Mouse (Mus musculus) left cerebral cortex, adult 8-10 months (tissue): Measurements from ENCODE around the gene Plekhh1. TPM values are rescaled to one million over a fixed set of nuclear protein-coding genes. Genes with fewer than 3 reads are reported as not detected.
A peak's percentile ranks its signal among the peaks of the same experiment; 100 is the strongest.
"Not testable (repeated sequence)": the region's sequence is repeated elsewhere in the genome, so short reads cannot be mapped to it uniquely, and the experiment has no call there.

Source experiments
- DNase-seq, 2 experiments: peaks; one replicate each; pipeline ENCODE4 v3.0.0; 2022; ENCODE audit warnings: low spot score in 2 of 2
- total RNA-seq, 4 experiments: library from RNA; stranded (reverse); gene quantifications; 2 replicates each; pipeline ENCODE4 v1.2.4; 2022

Plekhh1 gene
- total RNA-seq, 4 experiments from 2014 or later: 21.1 to 27.5 (median 25.0) TPM

DNA sequence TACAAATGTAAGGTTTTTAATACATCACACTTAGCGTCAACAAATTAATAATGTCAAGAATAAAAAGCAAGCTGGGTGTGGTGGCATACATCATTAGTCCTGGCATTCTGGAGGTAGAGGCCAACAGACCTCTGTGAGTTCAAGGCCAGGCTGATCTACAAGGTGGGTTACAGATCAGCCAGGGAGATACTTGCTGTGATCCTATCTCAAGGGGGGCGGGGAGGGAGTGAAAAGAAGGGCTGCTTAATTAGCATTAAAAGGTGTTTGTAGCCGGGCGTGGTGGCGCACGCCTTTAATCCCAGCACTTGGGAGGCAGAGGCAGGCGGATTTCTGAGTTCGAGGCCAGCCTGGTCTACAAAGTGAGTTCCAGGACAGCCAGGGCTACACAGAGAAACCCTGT is 1.4 kb upstream of the Plekhh1 start:
- not testable (repeated sequence) for DNase-seq

DNA sequence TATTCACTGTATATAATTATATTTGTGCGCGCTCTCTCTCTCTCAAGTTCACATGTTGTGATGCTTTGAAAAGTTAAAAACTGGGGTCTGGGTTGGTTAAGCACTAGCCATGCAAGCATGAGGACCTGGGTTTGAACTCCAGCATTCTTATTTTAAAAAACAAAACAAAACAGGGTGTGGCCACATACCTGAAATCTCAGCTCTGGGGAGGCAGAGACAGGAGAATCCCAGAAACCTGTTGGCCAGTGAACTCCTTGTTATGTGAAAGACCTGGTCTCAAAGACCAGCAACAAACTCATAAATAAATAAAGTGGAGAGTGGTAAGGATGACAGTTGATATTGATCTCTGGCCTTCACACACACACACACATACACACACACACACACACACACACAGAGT is 5.4 kb downstream of the Plekhh1 start:
- DNase-seq: no peak

DNA sequence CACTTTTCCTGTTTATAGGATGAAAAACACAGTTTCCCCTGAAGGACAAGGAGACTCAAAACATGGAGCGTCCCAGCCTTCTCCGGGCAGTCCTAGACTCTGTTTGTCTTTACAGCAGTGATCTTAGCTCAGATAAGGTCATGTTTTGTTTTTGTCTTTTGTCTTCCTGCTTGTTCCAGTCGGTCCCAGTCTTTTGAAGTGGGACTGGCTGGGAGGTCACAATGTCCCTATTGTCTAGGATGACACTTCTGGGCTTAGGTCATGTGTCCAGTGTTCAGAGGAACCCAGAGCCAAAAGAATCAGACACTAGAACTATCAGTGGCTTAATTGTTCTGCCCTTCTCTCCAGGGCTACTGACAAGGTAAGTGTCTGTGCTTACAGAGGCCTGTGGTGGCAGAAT is 6.4 kb downstream of the Plekhh1 start:
- DNase-seq: peak in 1 of 2 experiments; percentile 45

DNA sequence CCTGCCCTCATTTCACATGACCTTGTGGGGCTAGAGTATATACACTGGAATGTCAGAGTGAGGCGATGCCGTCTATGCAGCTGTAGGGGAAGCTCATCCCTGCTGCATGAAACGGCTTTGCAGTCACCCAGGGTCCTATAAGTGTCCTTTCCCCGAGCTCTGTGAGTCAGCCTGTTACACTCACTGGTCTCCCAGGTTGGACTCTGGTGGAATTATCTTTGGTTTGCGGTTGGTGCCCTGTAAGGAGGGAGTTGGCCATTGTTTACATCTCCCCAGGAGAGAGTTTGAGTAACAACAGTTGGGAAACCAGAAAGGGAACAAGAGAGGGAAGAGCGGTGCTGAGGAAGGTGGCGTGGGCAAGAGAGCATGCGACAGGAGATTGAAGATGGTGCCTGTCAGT is 10.7 kb downstream of the Plekhh1 start:
- no peak for DNase-seq

DNA sequence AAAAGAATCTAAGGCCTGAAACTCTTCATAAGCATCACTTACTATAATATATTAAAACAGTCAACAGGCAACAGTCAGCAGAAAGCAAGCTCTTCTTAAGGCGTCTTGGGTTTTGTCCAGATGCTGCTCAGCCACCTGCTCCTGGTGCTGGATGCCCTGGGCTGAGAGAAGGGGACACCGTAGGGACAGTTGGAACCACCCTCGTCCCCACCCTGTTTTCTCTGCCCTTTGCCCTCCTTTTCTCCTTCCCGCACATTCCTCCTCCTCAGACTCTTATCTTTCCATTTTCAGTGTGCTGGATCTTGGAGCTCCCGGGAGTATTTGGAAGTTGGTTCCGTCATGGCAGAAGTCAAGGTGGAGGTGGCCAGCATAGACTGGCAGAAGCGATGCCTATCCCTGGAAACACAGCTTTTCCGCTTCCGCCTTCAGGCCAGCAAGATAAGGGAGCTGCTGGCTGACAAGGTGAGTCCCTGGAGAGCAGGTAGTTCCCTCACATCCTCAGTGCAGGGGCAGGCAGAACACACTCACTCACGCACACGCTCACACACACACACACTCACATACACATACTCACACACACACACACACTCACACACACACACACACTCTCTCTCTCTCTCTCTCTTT is 11.4 kb downstream of the Plekhh1 start:
- no peak for DNase-seq

DNA sequence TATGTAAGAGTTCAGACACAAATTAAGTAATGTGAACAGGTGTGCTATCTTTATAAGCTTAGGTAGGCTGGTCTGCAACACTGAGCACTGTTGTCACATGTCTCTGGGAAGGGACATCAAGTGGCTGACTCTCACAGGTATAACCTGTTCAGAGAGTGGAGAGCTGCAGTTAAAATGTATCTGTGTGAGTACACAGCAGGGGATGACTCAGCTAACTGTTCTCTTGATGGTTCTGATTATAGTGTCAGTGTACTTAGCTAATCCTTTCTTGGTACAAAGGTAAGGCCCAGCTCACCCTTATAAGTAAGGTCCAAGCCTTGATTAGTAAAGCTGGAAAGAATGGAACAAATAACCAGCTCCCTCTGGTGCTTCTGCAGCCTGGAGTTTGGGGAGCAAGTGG is 12.5 kb downstream of the Plekhh1 start:
- DNase-seq: no peak

DNA sequence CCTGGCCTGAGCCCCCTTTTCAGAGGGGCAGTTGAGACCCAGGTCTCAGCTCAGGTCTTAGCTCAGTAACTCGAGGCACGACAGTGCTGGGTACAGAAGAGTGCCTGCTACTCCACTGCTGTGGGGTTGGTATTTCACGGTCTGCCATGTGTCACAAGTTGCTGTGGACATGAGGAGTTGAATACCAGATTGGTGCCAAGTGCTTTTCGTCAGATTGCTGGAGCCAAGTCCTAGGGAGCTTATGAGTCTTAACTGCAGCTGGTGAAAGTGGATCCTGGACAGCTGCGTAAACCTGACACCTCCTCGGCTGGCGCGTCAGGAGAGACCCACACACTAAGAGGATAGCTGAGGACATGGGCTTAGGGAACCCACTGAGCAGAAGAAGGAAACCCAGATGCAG is 15.7 kb downstream of the Plekhh1 start:
- DNase-seq: peak in 1 of 2 experiments; percentile 27

DNA sequence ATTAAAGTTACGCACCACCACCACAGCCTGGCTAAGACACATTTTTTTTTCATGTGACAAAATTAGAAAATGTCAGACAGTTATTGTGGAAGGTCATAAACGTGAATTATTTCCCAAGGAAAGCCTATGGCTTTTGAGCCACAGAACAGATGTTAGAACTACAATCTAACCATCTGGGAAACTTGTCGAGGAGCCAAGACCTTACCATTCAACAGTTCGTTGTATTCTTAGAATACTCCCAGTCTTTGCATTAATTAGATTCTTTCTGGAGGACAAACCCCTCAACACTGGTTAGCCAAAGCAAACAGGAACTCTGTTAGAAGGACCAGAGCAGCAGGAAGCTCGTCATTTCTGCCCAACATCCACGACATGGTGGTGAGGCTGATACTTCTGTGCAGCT is 17.2 kb downstream of the Plekhh1 start:
- DNase-seq: no peak

DNA sequence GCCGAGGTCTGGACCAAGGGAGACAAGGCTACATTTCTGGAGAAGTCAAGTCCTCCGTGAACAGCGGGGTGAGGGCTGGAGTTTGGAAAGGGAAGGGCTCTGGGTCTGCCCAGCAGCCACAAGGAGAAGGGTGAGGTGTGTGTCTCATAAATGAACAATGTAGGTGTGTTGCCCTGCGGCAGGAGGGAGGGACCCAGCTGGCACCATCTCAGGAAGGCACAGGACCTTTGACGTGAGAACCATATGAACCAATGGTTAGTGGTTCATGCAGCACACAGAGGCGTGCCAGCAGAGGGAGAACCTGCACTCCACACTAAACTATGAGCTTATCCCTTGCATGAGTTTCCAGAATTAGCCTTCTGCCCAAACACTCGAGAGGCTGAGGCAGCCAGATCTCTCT is 18.2 kb downstream of the Plekhh1 start:
- DNase-seq: no peak

DNA sequence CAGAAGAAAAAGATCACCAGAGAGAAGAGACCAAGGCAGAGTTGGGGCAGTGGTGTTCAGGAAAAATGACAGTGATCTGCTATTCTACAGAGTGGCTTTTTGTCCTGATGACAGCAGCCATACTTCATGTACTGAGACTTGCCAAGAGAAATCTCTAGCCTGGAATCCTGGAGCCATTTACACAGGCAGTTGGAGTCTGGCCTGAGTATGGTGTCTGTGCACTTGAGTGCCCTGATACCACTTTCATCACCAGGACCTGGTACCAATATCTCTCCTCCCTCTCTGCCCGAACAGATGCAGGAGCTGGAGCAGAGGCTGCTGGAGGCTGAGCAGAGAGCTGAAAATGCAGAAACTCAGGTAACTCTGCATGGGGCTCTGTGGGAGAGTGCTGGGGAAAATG is 19.9 kb downstream of the Plekhh1 start:
- DNase-seq: no peak

DNA sequence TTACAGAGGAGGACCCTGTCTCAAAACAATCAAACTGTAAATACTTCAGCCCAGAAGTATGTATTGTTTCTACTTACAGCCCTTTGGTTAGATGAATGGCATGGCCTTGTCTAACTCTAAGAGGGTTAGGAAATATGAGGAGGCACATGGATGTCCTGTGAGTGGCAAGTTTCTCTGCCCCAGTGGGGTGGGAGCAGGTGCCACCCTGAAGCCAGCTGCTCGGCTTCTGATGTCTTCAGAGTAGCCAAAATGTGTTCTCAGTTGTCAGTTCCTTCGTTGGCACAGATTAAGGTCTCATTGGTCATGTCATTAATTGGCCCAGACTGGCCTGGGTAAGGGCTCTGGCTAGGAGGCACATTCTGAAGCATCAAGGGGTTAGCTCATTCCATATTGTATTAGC is 20.8 kb downstream of the Plekhh1 start:
- no peak for DNase-seq

DNA sequence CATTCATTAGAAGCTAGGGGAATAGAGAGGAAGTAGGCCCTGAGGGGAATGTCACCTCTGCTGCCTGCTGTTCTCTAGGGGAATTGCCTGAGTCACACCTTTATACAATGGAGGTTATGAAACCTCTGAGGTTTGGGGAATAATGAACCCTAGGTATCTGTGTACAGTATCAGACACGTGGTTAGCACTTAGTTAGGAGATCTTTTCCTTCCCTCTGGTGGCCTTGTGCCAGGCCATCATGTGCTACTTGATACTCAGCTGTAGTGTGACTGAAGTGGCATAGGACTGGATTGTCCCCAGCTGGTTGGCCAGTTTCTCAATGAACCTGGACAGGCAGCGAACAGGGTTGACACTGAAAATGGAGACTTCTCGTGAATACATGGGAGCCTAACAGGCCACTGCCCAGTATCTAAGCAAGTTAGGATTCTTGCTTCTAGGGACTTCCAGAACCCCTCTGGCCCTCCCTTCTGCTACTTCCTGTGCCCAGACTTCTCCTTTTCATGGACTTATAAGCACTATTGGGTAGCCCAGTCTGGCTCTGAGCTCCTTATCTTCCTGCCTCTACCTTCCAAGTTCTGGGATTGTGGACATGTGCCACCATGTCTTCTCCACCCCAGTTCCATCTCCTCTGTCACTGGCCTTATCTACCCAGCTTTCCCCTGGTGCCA is 21.7 kb downstream of the Plekhh1 start:
- DNase-seq: no peak

DNA sequence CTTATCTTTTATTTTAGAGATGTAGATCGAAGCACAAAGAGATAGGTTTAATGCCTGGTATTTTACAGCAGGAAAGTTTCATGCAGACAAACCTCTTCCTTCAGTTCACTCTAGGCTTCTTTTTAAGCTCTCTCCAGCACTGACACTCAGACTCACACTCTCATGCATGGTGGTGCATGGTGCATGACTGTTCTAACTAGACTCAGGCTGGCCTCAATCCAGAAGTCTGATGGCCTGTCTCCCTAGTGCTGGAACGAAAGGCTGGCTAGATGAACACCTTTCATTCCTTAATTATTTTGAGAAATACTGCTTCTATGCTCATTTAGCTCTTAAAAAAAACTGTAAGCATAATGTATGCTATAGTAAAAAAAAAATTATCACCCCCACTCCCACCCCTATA is 23.1 kb downstream of the Plekhh1 start:
- DNase-seq: no peak

DNA sequence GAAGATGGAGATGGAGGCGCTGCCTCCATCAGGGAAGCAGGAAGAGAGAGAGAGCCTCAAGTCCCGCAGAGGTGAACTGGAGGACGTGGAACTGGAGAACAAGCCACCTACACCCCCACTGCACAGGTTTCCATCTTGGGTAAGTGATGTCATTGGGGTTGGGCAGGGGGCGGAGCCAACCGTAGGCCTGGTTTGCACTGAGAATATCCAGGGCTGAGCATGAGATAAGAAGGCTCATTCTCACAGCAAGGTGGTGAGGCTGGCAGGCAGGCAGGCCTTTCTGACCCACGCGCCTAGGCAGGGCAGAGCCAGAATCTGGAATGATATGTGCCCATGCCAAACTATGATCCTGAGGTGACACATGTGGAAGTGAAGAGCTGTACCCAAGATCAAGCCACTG is 26.3 kb downstream of the Plekhh1 start:
- no peak for DNase-seq

DNA sequence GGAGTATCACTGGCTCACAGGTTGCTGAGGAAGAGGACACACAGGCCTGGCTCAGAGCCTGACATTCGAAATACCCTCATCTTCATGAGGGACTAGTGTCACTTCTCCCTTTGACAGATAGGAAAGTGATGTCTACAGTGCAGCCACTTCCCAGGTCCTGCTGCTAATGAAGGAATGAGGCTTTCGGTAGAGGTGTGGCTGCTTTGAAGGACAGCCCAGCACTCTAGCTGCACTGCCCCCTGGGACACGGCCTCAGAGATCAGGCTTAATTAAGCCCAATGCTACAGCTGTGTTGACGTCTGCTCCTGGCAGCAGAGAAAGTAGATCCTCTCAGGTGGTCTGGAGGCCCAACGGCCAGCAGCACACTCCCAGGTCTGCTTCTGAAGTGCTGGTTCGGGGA is 30.6 kb downstream of the Plekhh1 start:
- no peak for DNase-seq

DNA sequence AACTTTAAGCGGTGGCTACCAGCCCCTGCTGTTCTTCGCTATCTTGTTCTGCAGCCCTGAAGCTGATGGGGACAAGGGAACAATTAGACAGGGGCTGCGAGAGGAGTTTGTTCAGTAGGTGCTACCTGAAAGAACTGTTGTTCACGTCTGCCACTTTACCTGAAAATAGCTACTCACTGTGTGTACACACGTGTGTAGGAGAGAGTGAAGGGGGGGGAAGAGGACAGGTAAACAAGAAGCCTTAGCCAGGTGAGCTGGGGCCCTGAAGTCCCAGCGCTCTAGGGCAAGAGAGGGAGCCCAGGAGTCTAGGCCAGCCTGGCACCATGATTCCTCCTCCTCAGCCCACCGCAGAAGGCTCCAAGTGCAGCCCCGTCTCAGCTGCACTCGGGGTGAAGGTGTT is 31.2 kb downstream of the Plekhh1 start:
- DNase-seq: no peak

DNA sequence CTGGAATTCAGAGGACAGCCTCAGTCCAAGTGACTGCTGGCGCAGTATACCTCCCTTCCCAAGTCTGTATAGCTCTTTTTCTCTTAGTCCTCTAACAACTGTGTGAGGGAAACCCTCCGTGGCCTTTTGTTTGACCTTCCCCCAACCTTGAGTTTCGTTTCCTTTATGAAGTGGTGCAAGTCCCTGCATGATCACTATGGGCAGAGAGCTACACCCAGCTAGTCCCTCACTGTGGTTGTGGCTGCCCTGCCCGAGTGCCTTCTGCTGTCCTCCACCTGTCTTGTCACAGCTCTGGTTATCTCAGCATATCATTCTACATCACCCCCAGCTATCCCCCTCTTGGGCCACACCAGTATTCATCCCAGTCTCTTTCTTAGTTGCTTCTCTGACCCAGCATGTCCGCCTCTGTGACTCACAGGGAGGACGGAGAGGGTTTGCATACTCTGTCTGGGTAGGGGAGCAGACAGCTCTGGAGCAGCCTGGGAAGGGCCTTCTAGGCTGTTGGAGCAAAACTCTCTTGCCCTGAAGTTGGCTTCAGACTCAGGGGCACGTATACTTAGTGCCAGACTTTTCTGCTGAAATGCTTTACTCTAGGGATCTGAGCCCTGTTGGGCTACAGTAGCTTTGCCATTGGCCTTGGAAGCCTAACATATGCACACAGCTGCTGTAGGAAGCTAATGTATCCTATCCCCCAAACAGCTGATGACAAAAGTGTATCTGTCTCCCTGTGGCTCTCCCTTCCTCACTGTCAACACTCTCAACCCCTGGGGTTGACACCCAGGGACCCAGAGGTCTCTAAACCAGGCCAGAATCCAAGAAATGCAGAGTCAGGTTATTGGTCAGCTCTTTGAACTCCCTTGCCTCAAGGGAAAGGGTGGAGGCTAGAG is 32.0 kb downstream of the Plekhh1 start:
- DNase-seq: no peak

DNA sequence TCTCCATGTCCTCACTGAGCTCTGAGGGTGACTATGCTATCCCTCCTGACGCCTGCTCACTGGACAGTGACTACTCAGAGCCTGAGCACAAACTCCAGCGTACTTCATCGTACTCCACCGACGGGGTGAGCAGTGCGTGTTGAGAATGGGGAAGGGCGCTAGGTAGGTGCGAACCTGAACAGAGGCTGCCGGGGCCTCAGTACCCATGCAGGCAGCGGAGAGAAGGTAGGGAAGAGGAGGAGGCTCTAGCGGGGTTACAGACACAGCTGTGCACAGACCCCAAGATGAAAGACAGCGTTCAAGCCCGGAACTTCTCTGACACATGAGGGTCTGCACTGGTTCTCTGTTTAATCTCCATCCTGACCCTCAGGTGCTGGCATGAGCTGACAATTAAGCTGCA is 35.5 kb downstream of the Plekhh1 start:
- DNase-seq: no peak

DNA sequence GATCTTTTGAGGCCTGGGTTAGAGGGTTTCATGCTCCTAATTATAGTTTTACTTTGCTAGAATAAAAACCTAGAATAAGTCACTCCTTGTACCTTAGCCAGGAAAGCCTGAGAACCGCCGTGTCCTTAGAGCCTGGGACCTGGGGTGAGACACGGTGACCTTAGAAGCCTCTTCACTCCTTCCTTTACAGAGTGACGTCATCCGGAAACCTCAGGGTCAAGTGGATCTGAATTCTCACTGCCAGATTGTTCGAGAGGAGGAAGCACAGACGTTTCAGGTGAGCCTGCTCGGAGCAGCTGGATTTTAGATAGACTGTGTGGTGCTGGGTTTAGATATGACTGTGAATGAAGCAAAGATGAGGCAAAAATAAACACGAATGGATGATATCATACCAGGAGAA is 37.5 kb downstream of the Plekhh1 start:
- DNase-seq: no peak

DNA sequence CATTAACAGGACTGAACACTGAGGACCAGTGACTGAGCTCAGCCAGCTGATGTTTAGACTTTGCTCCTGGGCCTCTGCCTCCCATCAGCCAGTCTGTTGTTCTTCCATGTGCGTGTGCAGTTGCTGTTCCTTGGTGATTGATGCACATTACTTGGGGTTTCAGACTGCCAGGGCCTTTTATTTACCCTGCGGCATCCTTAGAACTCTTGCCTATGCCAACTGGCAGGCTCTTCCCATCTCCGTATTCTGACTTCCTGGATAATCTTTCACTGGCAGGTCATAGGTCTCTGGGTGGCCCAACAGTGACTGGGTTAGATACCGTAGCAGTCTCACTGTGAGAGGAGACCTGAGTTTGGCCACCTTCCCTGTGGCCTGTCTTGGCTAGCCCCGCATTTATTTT is 38.6 kb downstream of the Plekhh1 start:
- no peak for DNase-seq

DNA sequence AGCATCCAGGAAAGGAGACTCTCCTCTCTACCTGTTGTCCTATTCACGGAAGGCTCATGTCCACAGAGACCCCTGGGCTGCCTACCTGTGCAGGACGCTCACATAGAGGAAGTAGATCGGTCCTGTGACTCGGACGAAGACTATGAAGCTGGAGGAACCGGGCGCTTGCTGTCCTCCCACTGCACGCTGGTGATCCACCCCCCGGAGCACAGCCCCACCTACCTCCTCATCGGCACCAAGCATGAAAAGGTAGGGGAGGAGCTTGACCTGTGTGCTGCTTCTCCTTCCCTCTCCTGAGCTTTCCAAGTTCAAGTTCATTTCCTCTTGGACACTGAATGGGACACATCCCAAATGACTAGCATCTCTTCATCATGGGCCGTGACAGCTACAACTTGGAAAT is 39.3 kb downstream of the Plekhh1 start:
- DNase-seq: no peak

DNA sequence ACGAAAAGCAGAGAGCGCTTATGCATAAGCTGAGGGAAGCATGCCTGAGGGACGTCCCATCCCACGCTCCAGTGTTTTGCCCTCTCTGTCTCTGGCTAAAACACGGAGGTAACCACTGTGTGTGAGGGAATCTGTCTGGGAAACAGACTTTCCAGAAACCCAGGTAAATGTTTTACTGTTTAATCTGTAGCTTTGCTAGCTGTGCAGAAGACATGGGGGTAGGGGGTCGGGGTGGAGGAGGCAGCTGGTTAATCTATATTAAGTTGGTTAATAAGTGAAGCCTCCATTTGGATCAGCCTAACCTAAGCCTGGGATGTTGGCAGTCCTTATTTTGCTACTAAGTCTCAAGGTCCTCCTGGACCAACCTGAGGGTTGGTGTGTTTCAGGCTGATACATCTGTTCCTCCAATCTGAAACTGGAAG is 40.2 kb downstream of the Plekhh1 start:
- no peak for DNase-seq

DNA sequence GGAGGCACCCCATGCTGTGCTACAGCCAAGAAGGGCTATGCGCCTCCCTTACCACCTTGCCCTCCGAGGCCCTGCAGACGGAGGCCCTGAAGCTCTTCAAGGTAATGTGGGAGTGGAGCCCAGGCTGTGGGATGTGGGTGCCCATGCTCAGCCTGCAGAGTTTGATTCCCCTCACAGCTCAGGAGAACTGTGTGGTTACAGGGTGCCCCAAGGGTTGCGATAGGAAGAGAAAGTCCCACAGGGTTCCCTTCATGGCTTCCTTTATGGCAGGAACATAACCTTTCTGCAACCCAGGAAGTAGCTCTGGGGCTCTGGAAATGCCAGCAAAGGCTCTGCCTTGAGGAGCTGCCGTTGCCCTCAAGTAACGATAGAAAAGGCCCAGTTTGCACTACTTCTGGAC is 41.0 kb downstream of the Plekhh1 start:
- no peak for DNase-seq
